Mouse (Mus musculus): ENCODE data around the gene Gm45234.

- TF ChIP-seq CTCF (IDR thresholded peaks at IDR 0.05; ENCODE audit: low read depth) (no peak), EP300 (IDR thresholded peaks at IDR 0.05; ENCODE audit: low read depth) (no peak)
Measured at GRCm38 (mm10) chr6:124731038-124731437, 24.8 kb downstream of the Gm45234 start.

Measured in liver, embryonic 14.5 days (tissue).